Mouse (Mus musculus): ENCODE data around the gene Tprn. TPM values are rescaled to one million over a fixed set of nuclear protein-coding genes. Genes with fewer than 3 reads are reported as not detected.

The Tprn gene
- 24.4 and 25.9 TPM in 2 replicates for polyA plus RNA-seq (2012; rRNA removed)

DNA sequence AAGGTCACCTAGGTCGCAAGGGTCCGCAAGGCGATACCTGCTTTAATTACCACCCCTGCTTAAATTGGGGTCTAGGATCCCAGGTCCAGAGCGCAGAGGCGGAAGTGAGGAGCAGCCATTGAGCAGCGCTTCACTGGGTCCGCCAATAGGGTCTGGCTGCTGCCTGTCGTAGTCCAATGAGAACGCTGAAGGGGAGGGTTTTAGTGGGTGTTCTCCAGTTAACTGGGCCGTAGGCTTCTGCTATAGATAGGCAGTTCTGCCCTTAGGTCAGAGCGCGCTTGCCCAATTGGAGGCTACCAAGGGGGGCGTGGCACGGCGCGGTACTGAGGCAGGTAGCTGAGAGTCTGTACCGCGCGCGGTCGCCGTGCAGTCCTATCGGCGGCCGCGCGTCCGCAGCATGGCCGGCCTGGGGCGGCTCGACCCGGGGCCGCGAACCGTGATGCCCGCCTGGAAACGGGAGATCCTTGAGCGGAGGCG lies at the start of gene Tprn:
Gene Tprn, plus strand, starts transcription at position 328 of the 477 bp plus-strand sequence.
- Histone ChIP-seq H3K27ac (ENCODE audit: control insufficient read depth, insufficient read depth, low read length) (no peak within 1 kb of the TSS), H3K36me3 (ENCODE audit: control insufficient read depth, insufficient read depth, low read length) (no peaks in the 10 kb centered on the region), H3K4me3 (ENCODE audit: control insufficient read depth, insufficient read depth, low read length) (peak within 1 kb of the TSS; percentile 59), H3K27me3 (ENCODE audit: control insufficient read depth, insufficient read depth, low read length) (no peaks in the 10 kb centered on the region), H3K4me1 (replicated peaks; ENCODE audit: control insufficient read depth, insufficient read depth, low read length) (peaks cover 22% of the 10 kb centered on the region)
- under 1% methylated on average over 39 of the region's 39 CpGs for WGBS
- TF ChIP-seq POLR2A (IDR thresholded peaks at IDR 0.05; ENCODE audit: control insufficient read depth, extremely low read depth, insufficient read depth, low read length, poor library complexity), result peak; percentile 54
- TF ChIP-seq CTCF (IDR thresholded peaks at IDR 0.05; ENCODE audit: borderline replicate concordance, control insufficient read depth, extremely low read depth, insufficient read depth, low read length, poor library complexity), result no peak
- DNase-seq, result peak; percentile 95

DNA sequence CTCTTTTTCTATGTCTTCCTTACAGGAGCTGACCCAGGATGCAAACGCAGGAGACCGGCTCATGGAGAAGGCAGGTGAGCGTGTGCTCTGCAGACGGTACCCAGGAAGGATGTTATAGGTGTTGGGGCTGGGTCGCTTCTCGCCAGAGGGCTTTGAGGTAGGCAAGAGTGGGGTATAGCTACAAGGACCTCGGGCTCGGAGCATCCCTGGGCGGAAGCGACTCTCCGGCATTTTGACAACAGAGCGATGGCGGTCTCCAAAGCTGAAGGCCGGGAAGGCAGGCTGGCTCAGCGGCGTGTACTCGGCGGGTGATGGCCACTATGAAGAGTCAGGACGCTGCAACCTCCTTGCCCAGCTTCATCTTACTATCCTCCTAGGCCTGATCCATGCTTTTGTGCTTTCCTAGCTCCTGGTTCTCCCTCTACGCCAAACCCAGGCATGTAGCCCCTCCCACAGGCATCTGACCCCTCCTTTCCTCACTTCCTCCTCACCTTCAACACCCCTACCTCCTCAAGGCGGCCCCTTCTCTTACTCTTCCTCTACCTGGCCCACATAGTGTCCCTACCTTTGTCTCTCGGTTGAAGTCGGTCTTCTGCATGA lies 49.1 kb upstream of the Tprn start:
- DNase-seq, result no peak
- 89% methylated on average over 23 of the region's 23 CpGs for WGBS
- H3K4me3 ChIP-seq (ENCODE audit: control insufficient read depth, insufficient read depth, low read length), result no peak overlapping the region
- H3K4me1 ChIP-seq (replicated peaks; ENCODE audit: control insufficient read depth, insufficient read depth, low read length), result peaks cover 11% of the 10 kb centered on the region
- H3K36me3 ChIP-seq (ENCODE audit: control insufficient read depth, insufficient read depth, low read length), result no peaks in the 10 kb centered on the region
- TF ChIP-seq POLR2A (IDR thresholded peaks at IDR 0.05; ENCODE audit: control insufficient read depth, extremely low read depth, insufficient read depth, low read length, poor library complexity), result no peak
- no peak for TF ChIP-seq CTCF (IDR thresholded peaks at IDR 0.05; ENCODE audit: borderline replicate concordance, control insufficient read depth, extremely low read depth, insufficient read depth, low read length, poor library complexity)
- H3K27ac ChIP-seq (ENCODE audit: control insufficient read depth, insufficient read depth, low read length), result no peak overlapping the region
- H3K27me3 ChIP-seq (ENCODE audit: control insufficient read depth, insufficient read depth, low read length), result no peaks in the 10 kb centered on the region

DNA sequence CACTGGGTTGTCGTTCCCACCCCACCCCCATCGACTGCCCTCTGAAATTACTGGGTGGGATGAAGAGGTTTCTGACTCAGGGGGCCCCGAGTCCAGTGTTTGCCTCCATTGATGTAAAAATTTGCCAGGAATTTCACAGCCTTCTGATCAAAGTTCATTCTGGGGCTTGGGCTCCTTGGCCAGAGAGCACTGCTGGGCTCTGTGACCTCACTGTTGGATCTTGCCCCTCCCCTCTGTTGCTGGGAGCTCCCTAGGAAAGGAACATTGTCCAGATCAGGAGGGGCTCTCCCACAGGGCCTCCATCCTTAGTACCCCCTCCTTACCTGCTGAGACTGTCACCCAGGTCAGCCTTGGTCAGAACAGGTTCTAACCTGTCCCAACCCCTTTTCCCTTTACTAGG lies 48.0 kb upstream of the Tprn start, which contains the start of gene Stpg3:
Gene Stpg3, minus strand, starts transcription at position 194 of the 400 bp plus-strand sequence.
- Histone ChIP-seq H3K36me3 (ENCODE audit: control insufficient read depth, insufficient read depth, low read length) (no peaks in the 10 kb centered on the region), H3K4me3 (ENCODE audit: control insufficient read depth, insufficient read depth, low read length) (no peak within 1 kb of the TSS), H3K27me3 (ENCODE audit: control insufficient read depth, insufficient read depth, low read length) (no peaks in the 10 kb centered on the region), H3K4me1 (replicated peaks; ENCODE audit: control insufficient read depth, insufficient read depth, low read length) (peaks cover 11% of the 10 kb centered on the region), H3K27ac (ENCODE audit: control insufficient read depth, insufficient read depth, low read length) (no peak within 1 kb of the TSS)
- no peak for DNase-seq
- no peak for TF ChIP-seq POLR2A (IDR thresholded peaks at IDR 0.05; ENCODE audit: control insufficient read depth, extremely low read depth, insufficient read depth, low read length, poor library complexity)
- 87% methylated on average over 3 of the region's 3 CpGs for WGBS

DNA sequence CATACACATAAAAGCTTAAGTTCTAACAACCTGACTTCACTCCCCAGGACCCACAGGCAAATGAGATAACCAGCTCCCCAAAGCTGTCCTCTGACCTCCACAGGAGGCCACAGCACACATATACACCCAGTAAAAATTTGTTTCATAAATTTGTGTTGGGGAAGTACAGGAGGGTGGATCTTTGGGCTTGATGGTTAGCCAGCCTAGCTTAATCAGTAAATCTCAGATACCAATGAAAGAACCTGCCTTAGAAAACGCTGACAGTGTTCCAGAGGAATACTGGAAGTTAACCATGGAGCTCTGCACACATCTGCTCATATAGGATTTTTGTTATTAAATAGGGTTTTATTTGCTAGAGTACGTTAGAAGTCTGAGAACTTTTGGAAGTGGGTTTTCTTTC lies 44.8 kb upstream of the Tprn start:
- no peak for DNase-seq
- Histone ChIP-seq H3K4me3 (ENCODE audit: control insufficient read depth, insufficient read depth, low read length) (no peak overlapping the region), H3K27ac (ENCODE audit: control insufficient read depth, insufficient read depth, low read length) (no peak overlapping the region), H3K27me3 (ENCODE audit: control insufficient read depth, insufficient read depth, low read length) (no peaks in the 10 kb centered on the region), H3K4me1 (replicated peaks; ENCODE audit: control insufficient read depth, insufficient read depth, low read length) (no peaks in the 10 kb centered on the region), H3K36me3 (ENCODE audit: control insufficient read depth, insufficient read depth, low read length) (0 out of 2 replicates have a peak, but pooled peaks cover 3% of the 10 kb centered on the region)
- TF ChIP-seq CTCF (IDR thresholded peaks at IDR 0.05; ENCODE audit: borderline replicate concordance, control insufficient read depth, extremely low read depth, insufficient read depth, low read length, poor library complexity), result no peak
- TF ChIP-seq POLR2A (IDR thresholded peaks at IDR 0.05; ENCODE audit: control insufficient read depth, extremely low read depth, insufficient read depth, low read length, poor library complexity), result no peak
- 82% methylated on average over 2 of the region's 2 CpGs for WGBS

DNA sequence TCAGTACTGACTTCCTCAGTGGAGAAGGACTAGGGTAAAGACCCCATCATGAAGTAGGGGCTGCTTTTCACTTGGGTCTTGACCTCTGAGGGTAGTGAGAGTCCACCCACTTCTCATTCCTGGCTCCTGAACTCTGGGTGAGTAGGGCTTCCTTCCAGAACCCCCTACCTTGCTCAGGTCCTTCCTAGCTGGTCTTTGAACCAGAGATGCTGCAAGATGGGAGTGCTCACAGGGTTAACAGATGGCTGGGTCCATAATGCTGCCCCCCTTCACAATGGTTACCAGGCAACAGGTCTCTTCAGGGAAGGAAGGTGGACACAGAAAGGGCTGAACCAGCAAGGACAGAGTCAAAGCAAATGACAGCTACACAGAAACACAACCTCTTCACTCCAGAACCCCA lies 44.0 kb upstream of the Tprn start, which contains the start of gene Fam166a:
Gene Fam166a, plus strand, starts transcription at position 301 of the 400 bp plus-strand sequence.
- Histone ChIP-seq H3K27me3 (ENCODE audit: control insufficient read depth, insufficient read depth, low read length) (no peaks in the 10 kb centered on the region), H3K36me3 (ENCODE audit: control insufficient read depth, insufficient read depth, low read length) (0 out of 2 replicates have a peak, but pooled peaks cover 3% of the 10 kb centered on the region), H3K27ac (ENCODE audit: control insufficient read depth, insufficient read depth, low read length) (no peak within 1 kb of the TSS), H3K4me3 (ENCODE audit: control insufficient read depth, insufficient read depth, low read length) (no peak within 1 kb of the TSS), H3K4me1 (replicated peaks; ENCODE audit: control insufficient read depth, insufficient read depth, low read length) (peaks cover 4% of the 10 kb centered on the region)
- no peak for DNase-seq
- TF ChIP-seq POLR2A (IDR thresholded peaks at IDR 0.05; ENCODE audit: control insufficient read depth, extremely low read depth, insufficient read depth, low read length, poor library complexity), result no peak
- no peak for TF ChIP-seq CTCF (IDR thresholded peaks at IDR 0.05; ENCODE audit: borderline replicate concordance, control insufficient read depth, extremely low read depth, insufficient read depth, low read length, poor library complexity)

DNA sequence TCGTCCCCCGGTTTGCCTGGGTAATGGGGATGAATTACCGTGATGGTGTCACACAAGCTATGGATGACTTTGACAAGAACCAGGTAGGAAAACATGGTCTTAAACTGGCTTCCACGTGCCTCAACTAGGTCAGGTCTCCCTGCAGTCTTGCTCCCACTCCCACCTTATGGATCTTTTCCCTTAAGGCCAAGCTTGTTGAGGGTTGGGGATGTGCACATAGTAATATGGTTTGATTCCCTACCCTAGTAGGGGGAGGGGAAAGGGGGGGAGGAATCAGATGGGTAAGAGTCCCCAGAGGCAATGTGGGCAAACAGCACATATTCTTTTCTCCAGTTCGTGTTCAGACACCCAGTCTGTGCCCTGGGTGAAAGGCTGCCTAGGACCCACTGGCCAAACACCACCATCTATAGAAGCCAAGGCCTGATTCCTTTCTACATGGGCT lies 41.1 kb upstream of the Tprn start:
- TF ChIP-seq CTCF (IDR thresholded peaks at IDR 0.05; ENCODE audit: borderline replicate concordance, control insufficient read depth, extremely low read depth, insufficient read depth, low read length, poor library complexity), result no peak
- TF ChIP-seq POLR2A (IDR thresholded peaks at IDR 0.05; ENCODE audit: control insufficient read depth, extremely low read depth, insufficient read depth, low read length, poor library complexity), result no peak
- Histone ChIP-seq H3K27me3 (ENCODE audit: control insufficient read depth, insufficient read depth, low read length) (no peaks in the 10 kb centered on the region), H3K36me3 (ENCODE audit: control insufficient read depth, insufficient read depth, low read length) (0 out of 2 replicates have a peak, but pooled peaks cover 3% of the 10 kb centered on the region), H3K4me1 (replicated peaks; ENCODE audit: control insufficient read depth, insufficient read depth, low read length) (peaks cover 9% of the 10 kb centered on the region), H3K27ac (ENCODE audit: control insufficient read depth, insufficient read depth, low read length) (no peak overlapping the region), H3K4me3 (ENCODE audit: control insufficient read depth, insufficient read depth, low read length) (no peak overlapping the region)
- WGBS, result 92% methylated on average over 5 of the region's 5 CpGs
- no peak for DNase-seq
